Mouse (Mus musculus) heart, embryonic 14.5 days (tissue): Measurements from ENCODE around the gene Htr1d. TPM values are rescaled to one million over a fixed set of nuclear protein-coding genes. Genes with fewer than 3 reads are reported as not detected.
A peak's percentile ranks its signal among the peaks of the same experiment; 100 is the strongest.

Experiments used
- ATAC-seq: fragments of 200-750 bp; cut with Nextera tagmentation; 2 replicates; pipeline ENCODE4 v1.8.0; 2017; ENCODE audit warnings: low read depth, moderate TSS enrichment; ENCODE audit not compliant: insufficient number of reproducible peaks, insufficient read depth, low FRiP score
- H3K27ac ChIP-seq, 2 experiments: fragments of 200-500 bp in 1 of 2; fragments of 300-500 bp in 1 of 2; sonication (generic) in 1 of 2; replicated peaks in 1 of 2; 2 replicates each; pipeline ENCODE4 v1.5.1; 2012 to 2014; ENCODE audit warnings: low read depth in 2 of 2, low read length in 2 of 2, control low read depth in 1 of 2, mild to moderate bottlenecking in 1 of 2, mixed read lengths in 1 of 2; ENCODE audit not compliant: control insufficient read depth in 1 of 2, insufficient read depth in 1 of 2
- H3K27me3 ChIP-seq: fragments of 300-500 bp; sonication (generic); 2 replicates; pipeline ENCODE4 v1.6.1; 2014; ENCODE audit warnings: mild to moderate bottlenecking, low read length, control low read depth; ENCODE audit not compliant: control insufficient read depth, insufficient read depth
- H3K36me3 ChIP-seq: fragments of 300-500 bp; sonication (generic); 2 replicates; pipeline ENCODE4 v1.6.1; 2014; ENCODE audit warnings: mild to moderate bottlenecking, control low read depth, low read length, mixed read lengths; ENCODE audit not compliant: control insufficient read depth, insufficient read depth
- H3K4me1 ChIP-seq, 2 experiments: fragments of 200-500 bp in 1 of 2; fragments of 300-500 bp in 1 of 2; sonication (generic) in 1 of 2; 2 replicates each; pipeline ENCODE4 v1.6.1; 2012 to 2014; ENCODE audit warnings: low read length in 2 of 2, control low read depth in 1 of 2, mixed read lengths in 1 of 2; ENCODE audit not compliant: control insufficient read depth in 2 of 2, insufficient read depth in 2 of 2
- H3K4me2 ChIP-seq: fragments of 300-500 bp; sonication (generic); 2 replicates; pipeline ENCODE4 v1.6.1; 2014; ENCODE audit warnings: mild to moderate bottlenecking, low read length
- H3K4me3 ChIP-seq, 2 experiments: fragments of 200-500 bp in 1 of 2; fragments of 300-500 bp in 1 of 2; sonication (generic) in 1 of 2; 2 replicates each; pipeline ENCODE4 v1.5.1; 2012 to 2014; ENCODE audit warnings: low read length in 2 of 2, mild to moderate bottlenecking in 2 of 2, control low read depth in 1 of 2, low read depth in 1 of 2, moderate library complexity in 1 of 2; ENCODE audit not compliant: control insufficient read depth in 1 of 2, insufficient read depth in 1 of 2
- H3K9ac ChIP-seq: fragments of 300-500 bp; sonication (generic); 2 replicates; pipeline ENCODE4 v1.6.1; 2014; ENCODE audit warnings: mild to moderate bottlenecking, low read length
- H3K9me3 ChIP-seq: fragments of 300-500 bp; sonication (generic); 2 replicates; pipeline ENCODE4 v1.6.1; 2016; ENCODE audit warnings: low read length, control low read depth; ENCODE audit not compliant: control insufficient read depth
- WGBS: fragments of 180-500 bp; shearing (Covaris S2); extraction: QIAGEN DNeasy Blood & Tissue Kit; methylation state at CpG from one replicate; pipeline ENCODE4 v1.1.7; 2014; 5-methylcytosine and 5-hydroxymethylcytosine counted together
- polyA plus RNA-seq: library from polyadenylated mRNA; unstranded; fragments of >200 nt; fragmentation: Nextera tagmentation; extraction: Ambion mirVana; gene quantifications from 2 replicates; pipeline ENCODE4 v1.2.1, GENCODE M21; 2014

Gene Htr1d
- polyA plus RNA-seq, 1 experiment from 2014 or later: not detected

- WGBS: 81% methylated on average over 3 of the region's 3 CpGs
- no peaks in the 10 kb centered on the region for H3K27me3 ChIP-seq
These were observed 29.0 kb downstream of the Htr1d start for GRCm38 (mm10) chr4:136452286-136452685.

GRCm38 (mm10) chr4:136452792-136453191 is 29.5 kb downstream of the Htr1d start:
- H3K4me2 ChIP-seq: no peak overlapping the region
- no peak overlapping the region for H3K9ac ChIP-seq
- H3K4me3 ChIP-seq: no peak overlapping the region
- no peak for ATAC-seq
- H3K27me3 ChIP-seq: no peaks in the 10 kb centered on the region
- H3K27ac ChIP-seq: no peak overlapping the region
- WGBS: 50% methylated on average over 5 of the region's 5 CpGs
- no peaks in the 10 kb centered on the region for H3K36me3 ChIP-seq
- H3K4me1 ChIP-seq: peaks cover 2 to 19% of the 10 kb centered on the region in 2 experiments; a peak in 3 of 4 replicates
- H3K9me3 ChIP-seq: no peaks in the 10 kb centered on the region

More at GRCm38 (mm10) chr4:136452286-136452685, 29.0 kb downstream of the Htr1d start:
- Histone ChIP-seq H3K9ac (no peak overlapping the region), H3K36me3 (no peaks in the 10 kb centered on the region), H3K4me1 (peaks cover 2 to 19% of the 10 kb centered on the region in 2 experiments; a peak in 3 of 4 replicates), H3K27ac (no peak overlapping the region), H3K4me2 (no peak overlapping the region), H3K4me3 (no peak overlapping the region), H3K9me3 (no peaks in the 10 kb centered on the region)
- no peak for ATAC-seq

- Histone ChIP-seq H3K36me3 (no peaks in the 10 kb centered on the region), H3K4me2 (peak overlapping the region; percentile 68), H3K27me3 (no peaks in the 10 kb centered on the region), H3K27ac (no peak overlapping the region), H3K9me3 (no peaks in the 10 kb centered on the region), H3K4me3 (peak overlapping the region; percentile 31), H3K4me1 (peaks cover 2 to 19% of the 10 kb centered on the region in 2 experiments; a peak in 3 of 4 replicates), H3K9ac (peak overlapping the region; percentile 58; the same call in 1 of the 2 replicates)
- no peak for ATAC-seq
- under 1% methylated on average over 10 of the region's 10 CpGs for WGBS
These were observed 31.5 kb downstream of the Htr1d start for GRCm38 (mm10) chr4:136454850-136455260.

- Histone ChIP-seq H3K4me2 (no peak overlapping the region), H3K9me3 (no peaks in the 10 kb centered on the region), H3K27ac (no peak overlapping the region), H3K4me3 (no peak overlapping the region), H3K4me1 (peaks cover under 1 to 12% of the 10 kb centered on the region in 2 experiments; a peak in 3 of 4 replicates), H3K27me3 (no peaks in the 10 kb centered on the region), H3K9ac (no peak overlapping the region), H3K36me3 (no peaks in the 10 kb centered on the region)
- 89% methylated on average over 6 of the region's 6 CpGs for WGBS
- no peak for ATAC-seq
These were observed 33.3 kb downstream of the Htr1d start for GRCm38 (mm10) chr4:136456516-136457218.

GRCm38 (mm10) chr4:136458276-136458675 is 35.0 kb downstream of the Htr1d start:
- Histone ChIP-seq H3K9me3 (no peaks in the 10 kb centered on the region), H3K9ac (no peak overlapping the region), H3K27ac (no peak overlapping the region), H3K4me1 (peaks cover 7 to 12% of the 10 kb centered on the region in 2 experiments; a peak in 3 of 4 replicates), H3K4me2 (no peak overlapping the region), H3K27me3 (0 out of 2 replicates have a peak, but pooled peaks cover under 1% of the 10 kb centered on the region), H3K4me3 (no peak overlapping the region), H3K36me3 (no peaks in the 10 kb centered on the region)
- 83% methylated on average over 7 of the region's 7 CpGs for WGBS
- ATAC-seq: no peak

- no peaks in the 10 kb centered on the region for H3K9me3 ChIP-seq
- ATAC-seq: no peak
- H3K27ac ChIP-seq: no peak overlapping the region
- H3K4me2 ChIP-seq: no peak overlapping the region
- 0 out of 2 replicates have a peak, but pooled peaks cover 4% of the 10 kb centered on the region for H3K27me3 ChIP-seq
- no peak overlapping the region for H3K4me3 ChIP-seq
- 78% methylated on average over 12 of the region's 12 CpGs for WGBS
- peaks cover 8 to 12% of the 10 kb centered on the region in 2 experiments; a peak in 3 of 4 replicates for H3K4me1 ChIP-seq
- no peak overlapping the region for H3K9ac ChIP-seq
- H3K36me3 ChIP-seq: no peaks in the 10 kb centered on the region
These were observed 35.9 kb downstream of the Htr1d start for GRCm38 (mm10) chr4:136459210-136459609.

- H3K4me1 ChIP-seq: peaks cover 9 to 11% of the 10 kb centered on the region in 2 experiments
- H3K4me3 ChIP-seq: no peak overlapping the region
- WGBS: 53% methylated on average over 4 of the region's 4 CpGs
- ATAC-seq: no peak
- H3K27me3 ChIP-seq: 0 out of 2 replicates have a peak, but pooled peaks cover 4% of the 10 kb centered on the region
- no peak overlapping the region for H3K4me2 ChIP-seq
- H3K36me3 ChIP-seq: no peaks in the 10 kb centered on the region
- H3K9ac ChIP-seq: no peak overlapping the region
- no peaks in the 10 kb centered on the region for H3K9me3 ChIP-seq
- H3K27ac ChIP-seq: no peak overlapping the region
These were observed 37.9 kb downstream of the Htr1d start for GRCm38 (mm10) chr4:136461206-136461605.
